Mouse (Mus musculus) erythroblast, embryonic 14.5 days (primary cell): ENCODE results near the gene Slc12a9. TPM values are rescaled to one million over a fixed set of nuclear protein-coding genes. Genes with fewer than 3 reads are reported as not detected.

ENCODE experiments used
- H3K27me3 ChIP-seq: 2 replicates; pipeline ENCODE4 v1.6.1; 2012; ENCODE audit warnings: inconsistent platforms; ENCODE audit not compliant: control insufficient read depth
- H3K36me3 ChIP-seq: 2 replicates; pipeline ENCODE4 v1.6.1; 2012; ENCODE audit warnings: mild to moderate bottlenecking, inconsistent platforms; ENCODE audit not compliant: control insufficient read depth
- H3K4me1 ChIP-seq: 2 replicates; pipeline ENCODE4 v1.6.1; 2012; ENCODE audit warnings: inconsistent platforms; ENCODE audit not compliant: control insufficient read depth
- H3K4me3 ChIP-seq: replicated peaks from 2 replicates; pipeline ENCODE3; 2012; ENCODE audit warnings: moderate library complexity, mild to moderate bottlenecking, inconsistent platforms
- H3K9me3 ChIP-seq: 2 replicates; pipeline ENCODE4 v1.6.1; 2012; ENCODE audit warnings: low read length, inconsistent platforms, mixed read lengths; ENCODE audit not compliant: control insufficient read depth
- GATA1 ChIP-seq: IDR thresholded peaks from 2 replicates; pipeline ENCODE4 v1.6.1; 2012; ENCODE audit warnings: low read length, inconsistent platforms, mixed read lengths
- TAL1 ChIP-seq: IDR thresholded peaks from 3 replicates; pipeline ENCODE4 v1.6.1; 2012; ENCODE audit warnings: low read length, inconsistent platforms, mixed read lengths
- polyA plus RNA-seq: library from polyadenylated mRNA; stranded (reverse); fragments of >175 nt; gene quantifications from 2 replicates; pipeline ENCODE4 v1.2.3, GENCODE M21; 2012

The Slc12a9 gene
- polyA plus RNA-seq = 0.05 and 0.06 TPM in 2 replicates

DNA sequence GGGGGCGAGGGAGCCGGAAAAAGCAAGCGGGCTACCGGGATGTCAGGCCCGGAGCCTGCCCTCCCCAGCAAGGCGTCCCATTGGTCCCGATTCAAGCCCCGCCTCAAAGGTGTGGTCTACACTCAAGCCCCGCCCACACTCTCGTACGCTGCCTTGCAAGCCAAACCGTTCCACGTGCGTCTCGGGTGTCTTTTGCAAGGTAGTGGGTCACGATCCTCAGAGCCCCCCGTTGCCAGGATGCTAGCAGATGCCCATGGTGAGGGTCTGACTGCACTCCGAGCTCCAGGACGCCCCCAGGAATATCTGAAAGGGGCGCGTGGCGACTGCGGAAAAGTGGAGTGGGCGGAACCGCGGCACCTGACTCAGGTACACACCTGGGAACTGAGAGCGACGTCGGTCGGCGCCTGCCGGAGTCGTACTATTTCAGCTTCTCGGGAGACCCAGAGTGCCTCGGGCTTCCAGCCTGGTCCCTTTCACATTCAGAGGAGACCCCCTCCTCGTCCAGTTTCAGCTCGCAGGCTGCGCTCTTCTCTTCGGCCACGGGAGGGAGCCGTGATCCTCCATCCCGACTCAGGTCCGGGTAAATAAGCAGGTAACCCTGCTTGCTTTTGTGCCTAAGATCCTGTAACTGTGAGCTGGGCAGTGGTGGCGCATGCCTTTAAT lies at the start of gene Slc12a9:
Slc12a9 (minus strand) TSS at position 86 of the 663 bp plus-strand sequence.
- Histone ChIP-seq H3K36me3 (no peaks in the 10 kb centered on the region), H3K27me3 (peaks cover 2% of the 10 kb centered on the region), H3K9me3 (no peaks in the 10 kb centered on the region), H3K4me1 (peaks cover 36% of the 10 kb centered on the region), H3K4me3 (peak within 1 kb of the TSS; percentile 66)
- no peak for TF ChIP-seq GATA1
- TF ChIP-seq TAL1 = no peak

DNA sequence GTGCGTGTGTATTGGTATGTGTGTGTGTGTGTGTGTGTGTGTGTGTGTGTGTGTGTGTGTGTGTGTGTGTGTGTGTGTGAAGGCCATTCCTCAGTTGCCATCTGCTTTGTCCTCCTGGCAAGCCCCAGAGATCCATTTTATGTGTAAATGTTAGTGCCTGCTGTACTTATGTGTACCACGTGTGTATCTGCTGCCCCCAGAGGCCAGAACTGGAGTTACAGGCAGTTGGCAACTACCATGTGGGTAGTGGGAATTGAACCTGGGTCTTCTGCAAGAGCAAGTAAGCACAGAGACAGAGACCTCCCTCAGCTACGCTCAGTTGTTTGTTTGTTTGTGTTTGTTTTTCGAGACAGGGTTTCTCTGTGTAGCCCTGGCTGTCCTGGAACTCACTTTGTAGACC lies 47.8 kb upstream of the Slc12a9 start:
- H3K27me3 ChIP-seq = no peaks in the 10 kb centered on the region
- H3K4me3 ChIP-seq = no peak overlapping the region
- H3K36me3 ChIP-seq = no peaks in the 10 kb centered on the region
- H3K4me1 ChIP-seq = no peaks in the 10 kb centered on the region
- no peaks in the 10 kb centered on the region for H3K9me3 ChIP-seq
- TF ChIP-seq TAL1 (no peak), GATA1 (no peak)

DNA sequence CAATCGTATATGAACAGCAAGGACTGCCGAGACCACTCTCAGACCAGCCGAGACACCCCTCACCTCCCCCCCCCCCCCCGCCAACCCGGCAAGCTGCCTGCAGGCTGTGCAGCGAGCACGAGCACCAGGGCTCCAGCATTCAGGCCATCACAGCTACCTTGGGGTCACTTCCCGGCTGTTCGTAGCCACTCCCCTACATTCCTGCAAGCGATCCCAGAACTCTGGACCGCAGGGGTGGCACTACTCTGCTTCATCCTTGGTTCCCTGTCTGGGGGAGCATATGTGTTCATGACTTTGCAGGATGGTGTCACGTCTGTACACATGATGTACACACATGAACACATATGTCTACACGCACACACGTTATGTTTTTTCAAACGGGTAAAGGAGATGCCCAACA lies 44.2 kb upstream of the Slc12a9 start:
- Histone ChIP-seq H3K9me3 (no peaks in the 10 kb centered on the region), H3K4me3 (no peak overlapping the region), H3K36me3 (peaks cover 4% of the 10 kb centered on the region; the same call in 1 of the 2 replicates), H3K27me3 (no peaks in the 10 kb centered on the region), H3K4me1 (no peaks in the 10 kb centered on the region)
- no peak for TF ChIP-seq TAL1
- TF ChIP-seq GATA1 = no peak

DNA sequence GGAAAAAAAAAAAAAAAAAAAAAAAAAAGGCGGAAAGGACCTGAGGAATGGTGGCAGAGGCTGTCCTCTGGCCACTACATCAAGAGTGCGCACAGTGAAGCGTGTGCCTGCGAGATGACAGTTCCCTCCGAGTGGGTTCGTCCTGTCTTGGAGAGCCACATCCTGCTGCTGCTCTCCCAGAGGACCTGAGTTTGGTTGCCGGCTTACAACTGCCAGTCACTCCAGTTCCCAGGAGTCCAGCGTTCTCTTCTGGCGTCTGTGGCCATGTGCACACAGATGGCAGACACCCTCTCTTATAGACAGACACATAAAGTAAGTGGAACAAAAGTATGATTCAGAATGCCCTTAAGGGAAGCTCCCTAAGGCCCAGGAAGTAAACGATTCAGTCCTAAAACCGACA lies 43.8 kb upstream of the Slc12a9 start:
- Histone ChIP-seq H3K4me3 (no peak overlapping the region), H3K4me1 (no peaks in the 10 kb centered on the region)

DNA sequence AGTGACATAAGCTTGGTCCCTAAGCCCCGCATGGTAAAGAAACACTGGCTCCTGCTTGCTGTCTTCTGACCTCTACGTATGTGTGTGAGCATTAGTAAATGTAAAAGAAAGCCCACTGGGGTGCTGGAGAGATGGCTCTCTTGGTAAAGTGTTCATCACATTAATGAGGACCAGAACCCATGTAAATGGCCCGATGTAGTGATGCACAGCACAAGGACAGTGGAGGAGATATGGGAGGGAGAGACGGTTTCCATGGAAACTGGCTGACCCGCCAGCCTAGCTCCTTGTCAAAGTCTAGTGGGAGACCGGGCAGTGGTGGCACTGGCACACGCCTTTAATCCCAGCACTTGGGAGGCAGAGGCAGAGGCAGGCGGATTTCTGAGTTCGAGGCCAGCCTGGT lies 43.3 kb upstream of the Slc12a9 start:
- H3K27me3 ChIP-seq = no peaks in the 10 kb centered on the region
- no peak for TF ChIP-seq GATA1
- TF ChIP-seq TAL1 = no peak
- H3K4me1 ChIP-seq = no peaks in the 10 kb centered on the region
- no peak overlapping the region for H3K4me3 ChIP-seq
- no peaks in the 10 kb centered on the region for H3K9me3 ChIP-seq
- H3K36me3 ChIP-seq = peaks cover 4% of the 10 kb centered on the region; the same call in 1 of the 2 replicates

More for the DNA sequence above, 43.8 kb upstream of the Slc12a9 start:
- no peaks in the 10 kb centered on the region for H3K27me3 ChIP-seq
- H3K36me3 ChIP-seq = peaks cover 4% of the 10 kb centered on the region; the same call in 1 of the 2 replicates
- H3K9me3 ChIP-seq = no peaks in the 10 kb centered on the region
- 0 out of 3 replicates have a peak, but pooled peaks have one; percentile 12 for TF ChIP-seq TAL1
- no peak for TF ChIP-seq GATA1

DNA sequence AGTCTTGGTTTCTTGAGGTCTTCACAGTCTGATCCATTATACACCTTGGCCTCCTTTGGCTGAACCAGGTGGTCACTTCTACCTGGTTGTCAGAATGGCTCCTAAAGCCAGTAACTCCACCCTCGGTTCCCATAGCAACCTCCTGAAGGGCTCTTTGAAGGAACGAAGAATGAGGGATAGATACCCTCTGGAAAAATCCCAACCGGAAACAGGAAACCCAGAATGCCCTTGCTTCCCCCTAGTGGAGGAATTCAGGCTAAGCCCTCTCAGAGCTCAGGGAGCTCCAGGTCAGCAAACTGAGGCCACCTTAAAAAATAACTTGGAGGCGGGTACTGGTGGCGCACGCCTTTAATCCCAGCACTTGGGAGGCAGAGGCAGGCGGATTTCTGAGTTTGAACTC lies 42.8 kb upstream of the Slc12a9 start:
- no peaks in the 10 kb centered on the region for H3K9me3 ChIP-seq
- no peaks in the 10 kb centered on the region for H3K4me1 ChIP-seq
- no peaks in the 10 kb centered on the region for H3K27me3 ChIP-seq
- no peak overlapping the region for H3K4me3 ChIP-seq
- TF ChIP-seq TAL1 (no peak), GATA1 (no peak)
- peaks cover 4% of the 10 kb centered on the region; the same call in 1 of the 2 replicates for H3K36me3 ChIP-seq

DNA sequence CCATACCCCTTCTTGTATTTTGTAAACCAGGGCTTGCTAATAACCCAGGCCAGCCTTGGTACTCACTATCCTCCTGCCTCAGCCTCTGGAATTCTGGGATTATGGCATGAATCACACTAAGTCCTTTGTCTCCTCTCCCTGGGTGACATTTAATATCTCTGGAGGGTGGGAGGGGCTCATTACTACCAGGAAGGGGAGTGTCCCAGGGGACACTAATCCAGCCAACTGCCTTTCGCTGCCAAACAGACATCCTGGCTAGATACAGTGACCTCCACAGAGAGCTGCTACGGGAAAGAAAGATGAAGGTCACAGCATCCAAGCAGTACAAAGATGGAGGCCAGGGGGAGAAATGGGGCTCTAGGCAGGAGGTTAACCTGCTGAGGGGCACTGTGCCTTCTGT lies 42.2 kb upstream of the Slc12a9 start:
- no peak overlapping the region for H3K4me3 ChIP-seq
- peaks cover 8% of the 10 kb centered on the region; the same call in 1 of the 2 replicates for H3K36me3 ChIP-seq
- no peak for TF ChIP-seq TAL1
- no peak for TF ChIP-seq GATA1
- H3K4me1 ChIP-seq = no peaks in the 10 kb centered on the region
- H3K9me3 ChIP-seq = no peaks in the 10 kb centered on the region
- no peaks in the 10 kb centered on the region for H3K27me3 ChIP-seq

DNA sequence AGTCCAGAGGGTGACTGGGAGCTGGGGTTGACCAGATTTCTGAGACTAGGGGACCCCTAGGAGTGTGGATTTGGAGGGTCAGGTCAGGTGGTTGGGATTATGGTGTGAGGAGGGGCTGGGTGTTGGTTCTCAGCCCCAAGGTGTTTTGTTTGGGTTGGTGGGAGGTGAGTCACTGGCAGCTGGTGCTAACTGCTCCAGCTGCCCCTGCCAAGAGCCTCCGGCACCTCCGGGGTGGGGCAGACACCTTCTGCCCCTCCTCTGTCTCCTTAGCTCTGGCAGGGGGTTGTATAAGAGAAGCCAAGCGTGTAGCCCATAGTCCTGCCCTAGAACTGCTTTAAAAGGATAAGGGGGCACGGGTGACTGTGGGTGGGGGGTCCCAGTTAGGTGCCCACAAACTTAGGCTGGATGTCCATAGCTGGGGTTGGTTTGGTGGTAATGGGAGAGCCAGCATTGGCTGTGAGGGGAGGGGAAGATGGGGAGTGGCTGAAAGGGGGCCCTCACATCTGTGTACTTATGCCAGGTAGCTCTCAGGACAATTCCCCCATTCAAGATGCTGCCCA lies 41.2 kb upstream of the Slc12a9 start:
- H3K9me3 ChIP-seq = no peaks in the 10 kb centered on the region
- peaks cover 10% of the 10 kb centered on the region; the same call in 1 of the 2 replicates for H3K36me3 ChIP-seq
- TF ChIP-seq TAL1 (no peak), GATA1 (no peak)

DNA sequence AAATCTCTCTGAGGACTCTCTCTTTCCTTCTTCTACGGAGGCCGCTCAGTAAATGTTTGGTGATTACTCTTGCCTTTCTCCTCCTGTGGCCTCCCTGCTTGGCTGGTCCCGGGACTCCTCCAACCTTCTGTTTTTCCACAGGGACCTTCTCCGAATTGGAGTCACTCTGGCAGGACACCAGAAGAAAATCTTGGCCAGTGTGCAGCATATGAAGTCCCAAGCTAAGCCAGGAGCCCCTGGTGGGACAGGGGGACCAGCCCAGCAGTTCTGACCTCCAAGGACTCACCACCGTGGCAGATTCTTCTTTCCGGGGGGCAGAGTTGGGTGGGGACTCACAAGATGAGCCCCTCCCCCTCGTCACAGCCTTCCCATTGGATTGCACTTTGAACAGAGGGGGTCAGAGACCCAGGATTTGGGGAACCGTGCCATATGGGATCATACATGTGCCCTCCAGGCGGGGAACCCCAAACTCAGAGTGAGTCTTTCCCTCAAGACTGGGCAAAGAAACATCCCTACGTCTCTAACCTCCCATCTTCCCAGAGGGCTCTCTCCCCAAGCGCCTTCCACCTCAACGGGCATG lies 40.1 kb upstream of the Slc12a9 start:
- TF ChIP-seq TAL1 (no peak), GATA1 (no peak)
- Histone ChIP-seq H3K4me3 (no peak overlapping the region), H3K36me3 (peaks cover 13% of the 10 kb centered on the region; the same call in 1 of the 2 replicates)

More for the DNA sequence above, 41.2 kb upstream of the Slc12a9 start:
- H3K4me1 ChIP-seq = no peaks in the 10 kb centered on the region
- H3K4me3 ChIP-seq = no peak overlapping the region
- no peaks in the 10 kb centered on the region for H3K27me3 ChIP-seq

More for the DNA sequence above, 40.1 kb upstream of the Slc12a9 start:
- Histone ChIP-seq H3K27me3 (no peaks in the 10 kb centered on the region), H3K4me1 (no peaks in the 10 kb centered on the region), H3K9me3 (no peaks in the 10 kb centered on the region)
